Mouse (Mus musculus): ENCODE results near the gene Pofut1. TPM values are rescaled to one million over a fixed set of nuclear protein-coding genes. Genes with fewer than 3 reads are reported as not detected.

The Pofut1 gene
- polyA plus RNA-seq, 1 experiment from 2014 or later, result 5.9 TPM

- 92% methylated on average over 6 of the region's 6 CpGs for WGBS
- Histone ChIP-seq H3K27me3 (ENCODE audit: low read depth, poor library complexity, severe bottlenecking) (no peaks in the 10 kb centered on the region), H3K4me3 (no peak overlapping the region), H3K9me3 (replicated peaks) (no peaks in the 10 kb centered on the region), H3K4me1 (no peaks in the 10 kb centered on the region), H3K27ac (replicated peaks) (no peak overlapping the region), H3K36me3 (no peaks in the 10 kb centered on the region)
- no peak for DNase-seq (ENCODE audit: low spot score)
Observed at GRCm38 (mm10) chr2:153305240-153305639, 63.9 kb downstream of the Pofut1 start.

GRCm38 (mm10) chr2:153308586-153308985 lies 67.3 kb downstream of the Pofut1 start:
- no peaks in the 10 kb centered on the region for H3K4me1 ChIP-seq
- 90% methylated on average over 7 of the region's 7 CpGs for WGBS
- H3K27ac ChIP-seq (replicated peaks), result no peak overlapping the region
- no peaks in the 10 kb centered on the region for H3K27me3 ChIP-seq (ENCODE audit: low read depth, poor library complexity, severe bottlenecking)
- no peak for DNase-seq (ENCODE audit: low spot score)
- no peaks in the 10 kb centered on the region for H3K9me3 ChIP-seq (replicated peaks)
- no peaks in the 10 kb centered on the region; the same call in 1 of the 2 replicates for H3K36me3 ChIP-seq
- no peak overlapping the region for H3K4me3 ChIP-seq

- H3K36me3 ChIP-seq, result no peaks in the 10 kb centered on the region; the same call in 1 of the 2 replicates
- WGBS, result 84% methylated on average over 8 of the region's 8 CpGs
- H3K27ac ChIP-seq (replicated peaks), result no peak overlapping the region
- no peak overlapping the region for H3K4me3 ChIP-seq
- no peaks in the 10 kb centered on the region for H3K27me3 ChIP-seq (ENCODE audit: low read depth, poor library complexity, severe bottlenecking)
- no peak for DNase-seq (ENCODE audit: low spot score)
- no peaks in the 10 kb centered on the region for H3K4me1 ChIP-seq
- no peaks in the 10 kb centered on the region for H3K9me3 ChIP-seq (replicated peaks)
Observed at GRCm38 (mm10) chr2:153309106-153309505, 67.8 kb downstream of the Pofut1 start.

- no peak for DNase-seq (ENCODE audit: low spot score)
- no peak overlapping the region for H3K27ac ChIP-seq (replicated peaks)
- H3K4me1 ChIP-seq, result no peaks in the 10 kb centered on the region
- H3K9me3 ChIP-seq (replicated peaks), result no peaks in the 10 kb centered on the region
- H3K27me3 ChIP-seq (ENCODE audit: low read depth, poor library complexity, severe bottlenecking), result no peaks in the 10 kb centered on the region
- WGBS, result 91% methylated on average over 6 of the region's 6 CpGs
- H3K36me3 ChIP-seq, result no peaks in the 10 kb centered on the region; the same call in 1 of the 2 replicates
- no peak overlapping the region for H3K4me3 ChIP-seq
Observed at GRCm38 (mm10) chr2:153310228-153310627, 68.9 kb downstream of the Pofut1 start.

- DNase-seq (ENCODE audit: low spot score), result no peak
- no peaks in the 10 kb centered on the region for H3K4me1 ChIP-seq
- no peak overlapping the region for H3K4me3 ChIP-seq
- 93% methylated on average over 9 of the region's 9 CpGs for WGBS
- H3K27ac ChIP-seq (replicated peaks), result no peak overlapping the region
- peaks cover 18% of the 10 kb centered on the region for H3K36me3 ChIP-seq
- H3K27me3 ChIP-seq (ENCODE audit: low read depth, poor library complexity, severe bottlenecking), result no peaks in the 10 kb centered on the region
- no peaks in the 10 kb centered on the region for H3K9me3 ChIP-seq (replicated peaks)
Observed at GRCm38 (mm10) chr2:153312884-153313283, 71.6 kb downstream of the Pofut1 start.

- H3K4me3 ChIP-seq, result no peak overlapping the region
- no peaks in the 10 kb centered on the region for H3K9me3 ChIP-seq (replicated peaks)
- 94% methylated on average over 4 of the region's 4 CpGs for WGBS
- no peaks in the 10 kb centered on the region for H3K27me3 ChIP-seq (ENCODE audit: low read depth, poor library complexity, severe bottlenecking)
- no peaks in the 10 kb centered on the region for H3K4me1 ChIP-seq
- no peak for DNase-seq (ENCODE audit: low spot score)
- peaks cover 68% of the 10 kb centered on the region for H3K36me3 ChIP-seq
- H3K27ac ChIP-seq (replicated peaks), result no peak overlapping the region
Observed at GRCm38 (mm10) chr2:153318408-153318807, 77.1 kb downstream of the Pofut1 start.

GRCm38 (mm10) chr2:153319036-153319643 lies 77.8 kb downstream of the Pofut1 start:
- no peaks in the 10 kb centered on the region for H3K9me3 ChIP-seq (replicated peaks)
- H3K4me3 ChIP-seq, result no peak overlapping the region
- no peaks in the 10 kb centered on the region for H3K27me3 ChIP-seq (ENCODE audit: low read depth, poor library complexity, severe bottlenecking)
- H3K4me1 ChIP-seq, result no peaks in the 10 kb centered on the region
- WGBS, result 86% methylated on average over 8 of the region's 8 CpGs
- peaks cover 75% of the 10 kb centered on the region for H3K36me3 ChIP-seq
- no peak overlapping the region for H3K27ac ChIP-seq (replicated peaks)
- DNase-seq (ENCODE audit: low spot score), result no peak

Other genes with a start within 250 kb of the Pofut1 start
- 108 and 111 TPM in 2 replicates for gene Pdrg1, start 226.1 kb upstream of the Pofut1 start, polyA plus RNA-seq (2016; fragmentation: Nextera tagmentation; extraction: Ambion mirVana)
- gene Xkr7, start 209.7 kb upstream of the Pofut1 start, polyA plus RNA-seq (2016; fragmentation: Nextera tagmentation; extraction: Ambion mirVana), result 0.21 and 0.68 TPM in 2 replicates
- 1.1 and 1.2 TPM in 2 replicates for gene Ccm2l, start 175.6 kb upstream of the Pofut1 start, polyA plus RNA-seq (2016; fragmentation: Nextera tagmentation; extraction: Ambion mirVana)
- gene Hck, start 133.1 kb upstream of the Pofut1 start, polyA plus RNA-seq (2016; fragmentation: Nextera tagmentation; extraction: Ambion mirVana), result 2.1 and 2.2 TPM in 2 replicates
- gene Tm9sf4, start 80.2 kb upstream of the Pofut1 start, polyA plus RNA-seq (2016; fragmentation: Nextera tagmentation; extraction: Ambion mirVana), result 82.5 and 82.8 TPM in 2 replicates
- 7.3 and 8.1 TPM in 2 replicates for gene Tspyl3, start 16.1 kb upstream of the Pofut1 start, polyA plus RNA-seq (2016; fragmentation: Nextera tagmentation; extraction: Ambion mirVana)
- 29.1 and 29.4 TPM in 2 replicates for gene Plagl2, start 107 bp upstream of the Pofut1 start, polyA plus RNA-seq (2016; fragmentation: Nextera tagmentation; extraction: Ambion mirVana)
- 7.0 TPM in 2 replicates for gene Kif3b, start 49.9 kb downstream of the Pofut1 start, polyA plus RNA-seq (2016; fragmentation: Nextera tagmentation; extraction: Ambion mirVana)
- gene Asxl1, start 104.3 kb downstream of the Pofut1 start, polyA plus RNA-seq (2016; fragmentation: Nextera tagmentation; extraction: Ambion mirVana), result 11.8 and 12.3 TPM in 2 replicates